Mouse (Mus musculus) midbrain, embryonic 15.5 days (tissue): ENCODE data around the gene Pes1. TPM values are rescaled to one million over a fixed set of nuclear protein-coding genes. Genes with fewer than 3 reads are reported as not detected.

Experiments
- ATAC-seq: fragments of 200-750 bp; cut with Nextera tagmentation; replicated peaks from 2 replicates; pipeline ENCODE4 v1.8.0; 2017; ENCODE audit warnings: moderate TSS enrichment
- H3K27ac ChIP-seq: fragments of 300-500 bp; sonication (generic); 2 replicates; pipeline ENCODE4 v1.5.1; 2015; ENCODE audit warnings: mild to moderate bottlenecking, inconsistent platforms
- H3K27me3 ChIP-seq: fragments of 300-500 bp; sonication (generic); replicated peaks from 2 replicates; pipeline ENCODE4 v1.6.1; 2015; ENCODE audit warnings: inconsistent platforms
- H3K36me3 ChIP-seq: fragments of 300-500 bp; sonication (generic); replicated peaks from 2 replicates; pipeline ENCODE4 v1.6.1; 2015; ENCODE audit warnings: inconsistent platforms
- H3K4me1 ChIP-seq: fragments of 300-500 bp; sonication (generic); 2 replicates; pipeline ENCODE4 v1.6.1; 2015; ENCODE audit warnings: inconsistent platforms
- H3K4me2 ChIP-seq: fragments of 300-500 bp; sonication (generic); 2 replicates; pipeline ENCODE4 v1.6.1; 2015; ENCODE audit warnings: inconsistent platforms, mild to moderate bottlenecking, moderate library complexity
- H3K4me3 ChIP-seq: fragments of 300-500 bp; sonication (generic); 2 replicates; pipeline ENCODE4 v1.5.1; 2015; ENCODE audit warnings: mild to moderate bottlenecking, inconsistent platforms
- H3K9ac ChIP-seq: fragments of 300-500 bp; sonication (generic); 2 replicates; pipeline ENCODE4 v1.6.1; 2015; ENCODE audit warnings: mild to moderate bottlenecking, inconsistent platforms
- H3K9me3 ChIP-seq: fragments of 300-500 bp; sonication (generic); 2 replicates; pipeline ENCODE4 v1.6.1; 2016; ENCODE audit warnings: inconsistent platforms
- WGBS: fragments of 180-500 bp; shearing (Covaris S2); methylation state at CpG from one replicate; pipeline ENCODE4 v1.1.7; 2015; ENCODE audit warnings: mixed read lengths; 5-methylcytosine and 5-hydroxymethylcytosine counted together
- polyA plus RNA-seq: library from polyadenylated mRNA; unstranded; fragments of >200 nt; fragmentation: Nextera tagmentation; extraction: Ambion mirVana; gene quantifications from 2 replicates; pipeline ENCODE4 v1.2.1, GENCODE M21; 2015

Pes1 gene
- polyA plus RNA-seq, 1 experiment from 2014 or later, result 60.1 TPM

GRCm38 (mm10) chr11:3970361-3970760 is 6.6 kb downstream of the Pes1 start:
- Histone ChIP-seq H3K4me3 (no peak overlapping the region), H3K9ac (no peak overlapping the region), H3K4me1 (peaks cover 11% of the 10 kb centered on the region), H3K27me3 (no peaks in the 10 kb centered on the region), H3K36me3 (peaks cover 50% of the 10 kb centered on the region), H3K4me2 (no peak overlapping the region), H3K9me3 (no peaks in the 10 kb centered on the region), H3K27ac (no peak overlapping the region)
- no peak for ATAC-seq
- 97% methylated on average over 7 of the region's 7 CpGs for WGBS

DNA sequence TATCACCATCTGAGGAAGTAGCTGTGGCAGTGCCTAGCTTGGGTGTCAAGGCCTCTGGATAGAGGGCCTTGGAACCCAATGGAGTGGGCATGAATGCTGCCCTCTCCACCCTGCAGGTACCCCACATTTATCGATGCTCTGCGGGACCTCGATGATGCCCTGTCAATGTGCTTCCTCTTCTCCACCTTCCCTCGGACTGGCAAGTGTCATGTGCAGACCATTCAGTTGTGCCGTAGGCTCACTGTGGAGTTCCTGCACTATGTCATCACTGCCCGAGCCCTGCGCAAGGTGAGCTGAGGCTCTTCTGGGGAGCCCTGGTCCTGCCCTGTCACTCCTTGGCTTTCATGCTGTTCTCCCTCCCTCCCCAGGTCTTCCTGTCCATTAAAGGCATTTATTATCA is 9.3 kb downstream of the Pes1 start:
- H3K9ac ChIP-seq, result no peak overlapping the region
- H3K4me2 ChIP-seq, result no peak overlapping the region
- 94% methylated on average over 7 of the region's 7 CpGs for WGBS
- no peak overlapping the region for H3K27ac ChIP-seq
- H3K36me3 ChIP-seq, result peaks cover 74% of the 10 kb centered on the region
- ATAC-seq, result no peak
- H3K4me1 ChIP-seq, result no peaks in the 10 kb centered on the region
- no peak overlapping the region for H3K4me3 ChIP-seq
- H3K27me3 ChIP-seq, result no peaks in the 10 kb centered on the region
- no peaks in the 10 kb centered on the region for H3K9me3 ChIP-seq

DNA sequence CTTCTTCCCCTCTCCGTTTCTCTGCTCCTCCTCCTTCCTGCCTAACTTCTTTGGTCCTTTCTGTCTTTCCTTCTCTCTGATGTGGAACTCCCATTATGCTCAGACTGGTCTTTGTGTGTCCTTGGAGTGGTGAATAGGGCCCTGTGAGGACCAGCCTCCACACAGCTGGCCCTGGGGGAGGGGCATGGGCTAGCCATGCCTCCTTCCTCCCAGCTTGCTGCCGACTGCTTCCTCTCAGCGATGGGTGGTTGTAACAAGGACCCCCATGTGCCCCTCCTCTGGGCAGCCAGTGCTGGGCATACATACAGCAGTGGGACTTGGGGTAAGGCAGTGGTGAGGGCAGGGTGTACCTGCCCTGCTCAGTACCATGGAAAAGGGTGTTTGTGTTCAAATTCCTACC is 10.5 kb downstream of the Pes1 start:
- no peak for ATAC-seq

GRCm38 (mm10) chr11:3976678-3977077 is 12.9 kb downstream of the Pes1 start, which contains the start of gene 4930556J24Rik:
4930556J24Rik (minus strand) TSS chr11:3976778.
- WGBS, result 94% methylated on average over 6 of the region's 6 CpGs

More for the DNA sequence above, 10.5 kb downstream of the Pes1 start:
- H3K4me2 ChIP-seq, result no peak overlapping the region
- no peaks in the 10 kb centered on the region for H3K9me3 ChIP-seq
- H3K27me3 ChIP-seq, result no peaks in the 10 kb centered on the region
- no peaks in the 10 kb centered on the region for H3K4me1 ChIP-seq
- H3K36me3 ChIP-seq, result peaks cover 81% of the 10 kb centered on the region
- no peak overlapping the region for H3K9ac ChIP-seq
- WGBS, result 63% methylated on average over 3 of the region's 3 CpGs
- H3K4me3 ChIP-seq, result no peak overlapping the region
- H3K27ac ChIP-seq, result no peak overlapping the region

GRCm38 (mm10) chr11:3978421-3978820 is 14.6 kb downstream of the Pes1 start:
- 93% methylated on average over 5 of the region's 5 CpGs for WGBS
- H3K36me3 ChIP-seq, result peaks cover 61% of the 10 kb centered on the region
- no peak for ATAC-seq

More at GRCm38 (mm10) chr11:3976678-3977077, 12.9 kb downstream of the Pes1 start, which contains the start of gene 4930556J24Rik:
- no peak within 1 kb of the TSS for H3K4me2 ChIP-seq
- no peak within 1 kb of the TSS for H3K27ac ChIP-seq
- no peaks in the 10 kb centered on the region for H3K27me3 ChIP-seq
- no peak for ATAC-seq
- H3K9ac ChIP-seq, result no peak within 1 kb of the TSS
- peaks cover 77% of the 10 kb centered on the region for H3K36me3 ChIP-seq
- no peaks in the 10 kb centered on the region for H3K9me3 ChIP-seq
- no peaks in the 10 kb centered on the region for H3K4me1 ChIP-seq
- no peak within 1 kb of the TSS for H3K4me3 ChIP-seq

DNA sequence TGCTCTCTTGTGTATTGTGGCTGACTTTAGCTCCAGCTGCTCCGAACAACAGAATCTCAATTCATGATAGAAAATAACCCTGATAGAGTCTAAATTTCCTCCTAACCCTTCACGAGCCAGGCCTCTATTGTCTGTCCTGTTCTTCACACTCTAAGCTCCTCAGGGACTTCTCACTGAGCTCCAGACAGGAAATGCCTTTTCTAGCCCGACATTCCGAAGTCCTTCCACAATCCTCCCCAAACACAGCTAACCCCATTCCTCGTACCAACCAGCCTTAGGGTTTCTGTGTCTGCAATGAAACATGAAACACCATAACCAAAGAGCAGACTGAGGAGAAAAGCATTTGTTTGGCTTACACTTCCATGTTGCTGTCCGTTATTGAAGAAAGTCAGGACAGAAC is 17.8 kb downstream of the Pes1 start:
- ATAC-seq, result no peak
- no peak overlapping the region for H3K4me3 ChIP-seq
- H3K4me1 ChIP-seq, result peaks cover 7% of the 10 kb centered on the region
- H3K36me3 ChIP-seq, result peaks cover 36% of the 10 kb centered on the region
- no peak overlapping the region for H3K4me2 ChIP-seq
- H3K9me3 ChIP-seq, result no peaks in the 10 kb centered on the region
- no peaks in the 10 kb centered on the region for H3K27me3 ChIP-seq
- H3K27ac ChIP-seq, result no peak overlapping the region
- H3K9ac ChIP-seq, result no peak overlapping the region
- WGBS, result 79% methylated on average over 6 of the region's 6 CpGs

More at GRCm38 (mm10) chr11:3978421-3978820, 14.6 kb downstream of the Pes1 start:
- Histone ChIP-seq H3K4me2 (no peak overlapping the region), H3K4me3 (no peak overlapping the region), H3K27me3 (no peaks in the 10 kb centered on the region), H3K9me3 (no peaks in the 10 kb centered on the region), H3K27ac (no peak overlapping the region), H3K9ac (no peak overlapping the region), H3K4me1 (peaks cover 5% of the 10 kb centered on the region)

- H3K27me3 ChIP-seq, result no peaks in the 10 kb centered on the region
- no peak overlapping the region for H3K9ac ChIP-seq
- H3K27ac ChIP-seq, result no peak overlapping the region
- ATAC-seq, result peak; percentile 19; the same call in 1 of the 2 replicates
- peaks cover 26% of the 10 kb centered on the region for H3K36me3 ChIP-seq
- no peaks in the 10 kb centered on the region for H3K9me3 ChIP-seq
- peaks cover 7% of the 10 kb centered on the region for H3K4me1 ChIP-seq
- WGBS, result 73% methylated on average over 7 of the region's 7 CpGs
- H3K4me3 ChIP-seq, result peak overlapping the region; percentile 40; the same call in 1 of the 2 replicates
- H3K4me2 ChIP-seq, result peak overlapping the region; percentile 62
These were observed 18.8 kb downstream of the Pes1 start for GRCm38 (mm10) chr11:3982275-3983209.

DNA sequence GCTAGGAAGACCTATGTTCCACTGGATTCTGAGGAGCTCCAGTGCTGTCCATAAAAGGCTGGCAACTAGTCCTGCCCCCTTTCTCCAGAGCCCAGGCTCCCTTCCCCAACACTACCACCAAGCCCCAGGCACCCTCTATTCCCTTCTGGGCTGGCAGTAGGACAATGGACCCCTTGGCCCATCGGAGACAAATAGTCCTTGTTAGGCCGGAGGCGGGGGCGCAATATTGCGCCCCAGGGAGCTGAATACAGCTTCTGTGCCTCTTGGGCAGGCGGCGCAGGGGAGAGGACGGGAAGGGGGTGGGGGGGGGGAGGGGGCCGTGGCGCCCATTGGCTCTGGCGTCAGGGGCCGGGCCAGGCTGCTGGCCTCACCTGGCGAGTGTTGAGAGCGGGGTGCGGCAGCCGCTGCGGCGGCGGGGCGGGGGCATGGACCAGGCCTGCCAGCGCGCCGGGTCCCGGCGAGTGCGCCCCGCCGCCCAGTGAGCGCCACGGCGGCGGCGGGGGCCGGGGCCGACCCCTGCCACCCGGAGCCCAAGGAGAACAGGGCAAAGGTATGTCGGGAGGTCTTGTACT is 19.6 kb downstream of the Pes1 start, which contains the start of gene Gal3st1:
Gene Gal3st1 (plus strand): TSS at position 346 of the 572 bp plus-strand sequence.
- Histone ChIP-seq H3K9me3 (no peaks in the 10 kb centered on the region), H3K9ac (peak within 1 kb of the TSS; percentile 51), H3K4me1 (peaks cover 7% of the 10 kb centered on the region), H3K4me3 (peak within 1 kb of the TSS; percentile 40), H3K27me3 (no peaks in the 10 kb centered on the region), H3K27ac (no peak within 1 kb of the TSS), H3K4me2 (peak within 1 kb of the TSS; percentile 62), H3K36me3 (peaks cover 19% of the 10 kb centered on the region)
- 2% methylated on average over 30 of the region's 37 CpGs for WGBS
- ATAC-seq, result peak; percentile 60

- H3K9ac ChIP-seq, result peak overlapping the region; percentile 51
- no peak overlapping the region for H3K27ac ChIP-seq
- H3K4me3 ChIP-seq, result peak overlapping the region; percentile 40
- H3K4me2 ChIP-seq, result peak overlapping the region; percentile 62
- peaks cover 7% of the 10 kb centered on the region for H3K4me1 ChIP-seq
- 11% methylated on average over 15 of the region's 15 CpGs for WGBS
- ATAC-seq, result peak; percentile 60
- H3K36me3 ChIP-seq, result peaks cover 11% of the 10 kb centered on the region; the same call in 1 of the 2 replicates
- H3K9me3 ChIP-seq, result no peaks in the 10 kb centered on the region
- H3K27me3 ChIP-seq, result no peaks in the 10 kb centered on the region
These were observed 20.3 kb downstream of the Pes1 start for GRCm38 (mm10) chr11:3983863-3984745.

DNA sequence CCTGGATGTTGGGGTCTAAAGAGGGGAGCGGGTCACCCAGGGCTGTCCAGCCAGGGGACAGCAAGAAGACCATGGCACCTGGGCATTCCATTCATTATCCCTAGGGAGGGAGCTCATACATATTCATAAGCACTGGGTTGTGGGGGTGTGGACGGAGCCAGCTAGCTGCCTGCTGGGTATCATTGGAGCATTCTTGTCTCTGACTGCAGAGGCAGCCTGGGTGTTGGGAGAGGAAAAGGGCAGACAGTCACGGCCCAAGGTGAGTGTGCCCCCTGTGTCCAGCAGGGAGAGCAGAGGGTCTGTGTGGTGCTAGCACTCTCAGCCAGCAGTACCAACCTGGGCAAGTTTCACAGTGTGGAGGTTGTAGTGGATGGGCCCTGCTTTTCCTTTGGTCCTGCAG is 26.0 kb downstream of the Pes1 start:
- 37% methylated on average over 3 of the region's 3 CpGs for WGBS
- H3K4me3 ChIP-seq, result no peak overlapping the region

GRCm38 (mm10) chr11:3993132-3993531 is 29.4 kb downstream of the Pes1 start:
- no peak overlapping the region for H3K9ac ChIP-seq
- 78% methylated on average over 6 of the region's 6 CpGs for WGBS
- no peaks in the 10 kb centered on the region for H3K9me3 ChIP-seq
- no peak overlapping the region for H3K4me2 ChIP-seq
- H3K36me3 ChIP-seq, result no peaks in the 10 kb centered on the region
- H3K27me3 ChIP-seq, result peaks cover 23% of the 10 kb centered on the region
- no peak for ATAC-seq
- H3K27ac ChIP-seq, result no peak overlapping the region
- peaks cover 4% of the 10 kb centered on the region; the same call in 1 of the 2 replicates for H3K4me1 ChIP-seq
- no peak overlapping the region for H3K4me3 ChIP-seq

More for the DNA sequence above, 26.0 kb downstream of the Pes1 start:
- no peaks in the 10 kb centered on the region for H3K9me3 ChIP-seq
- no peak overlapping the region for H3K4me2 ChIP-seq
- no peaks in the 10 kb centered on the region for H3K4me1 ChIP-seq
- H3K36me3 ChIP-seq, result no peaks in the 10 kb centered on the region
- no peak overlapping the region for H3K9ac ChIP-seq
- H3K27me3 ChIP-seq, result no peaks in the 10 kb centered on the region
- no peak for ATAC-seq
- H3K27ac ChIP-seq, result no peak overlapping the region
